Mouse (Mus musculus) cerebellum, adult 11-12 months (tissue): ENCODE results near the gene Itpr3.

ENCODE experiments used
- DNase-seq: peaks from one replicate; pipeline ENCODE4 v3.0.0; 2022

The Itpr3 gene

DNA sequence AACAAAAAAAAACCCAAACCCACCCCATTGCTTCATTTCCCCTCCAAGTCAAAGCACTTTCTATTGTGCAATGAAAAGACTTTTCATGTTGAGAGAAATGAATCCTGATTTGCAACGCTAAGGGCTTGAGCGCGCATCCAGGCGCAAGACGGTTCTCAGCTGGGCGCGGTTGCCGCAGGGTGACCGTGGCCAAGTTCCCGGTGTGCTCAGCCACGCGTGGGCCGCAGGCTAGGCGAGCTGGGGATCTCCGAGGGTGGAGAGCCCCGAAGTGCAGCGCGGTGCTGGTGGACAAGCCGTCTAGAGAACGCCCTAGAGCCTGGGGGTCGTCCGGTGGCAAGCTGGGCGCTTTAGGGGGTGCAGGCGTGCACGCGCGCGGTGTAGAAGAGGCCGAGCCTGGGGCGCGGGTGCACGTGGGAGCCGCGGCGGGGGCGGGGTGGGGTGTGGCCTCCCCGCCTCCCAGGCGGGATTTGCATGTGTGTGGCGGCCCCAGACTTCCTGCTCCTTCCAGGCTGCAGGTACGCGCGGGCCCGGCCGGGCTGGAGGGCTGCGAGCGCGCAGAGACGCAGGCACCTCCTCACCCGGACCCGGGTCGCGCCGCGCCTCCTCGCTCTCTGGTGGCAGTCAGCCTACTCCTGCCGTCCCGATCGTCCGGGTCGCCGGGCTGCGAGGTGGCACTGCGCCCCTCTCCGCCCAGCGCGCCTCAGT is at the start of gene Itpr3:
Gene Itpr3 (plus strand): TSS at position 493 of the 705 bp plus-strand sequence.
- peak; percentile 77 for DNase-seq

DNA sequence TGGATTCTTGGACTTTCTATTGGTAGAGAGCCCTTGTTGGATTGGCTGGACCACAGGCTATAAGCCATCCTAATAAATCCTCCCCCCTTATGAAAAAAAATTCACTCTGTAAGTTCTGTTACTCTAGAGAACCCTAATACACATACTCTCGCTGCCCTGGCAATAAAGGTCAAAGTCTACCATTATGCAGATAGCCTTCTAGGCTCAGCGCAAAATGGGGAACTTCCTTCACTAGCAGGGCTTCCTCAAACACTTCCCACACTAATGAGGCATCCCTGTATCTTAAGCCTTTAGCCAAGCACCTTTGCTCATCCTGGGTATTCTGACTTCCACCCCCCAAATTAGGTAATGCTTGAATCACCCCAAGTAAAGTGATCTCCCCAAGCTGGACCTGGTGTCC is 48.8 kb upstream of the Itpr3 start:
- no peak for DNase-seq

- no peak for DNase-seq
Measured at GRCm38 (mm10) chr17:27011167-27011566, 45.9 kb upstream of the Itpr3 start.

DNA sequence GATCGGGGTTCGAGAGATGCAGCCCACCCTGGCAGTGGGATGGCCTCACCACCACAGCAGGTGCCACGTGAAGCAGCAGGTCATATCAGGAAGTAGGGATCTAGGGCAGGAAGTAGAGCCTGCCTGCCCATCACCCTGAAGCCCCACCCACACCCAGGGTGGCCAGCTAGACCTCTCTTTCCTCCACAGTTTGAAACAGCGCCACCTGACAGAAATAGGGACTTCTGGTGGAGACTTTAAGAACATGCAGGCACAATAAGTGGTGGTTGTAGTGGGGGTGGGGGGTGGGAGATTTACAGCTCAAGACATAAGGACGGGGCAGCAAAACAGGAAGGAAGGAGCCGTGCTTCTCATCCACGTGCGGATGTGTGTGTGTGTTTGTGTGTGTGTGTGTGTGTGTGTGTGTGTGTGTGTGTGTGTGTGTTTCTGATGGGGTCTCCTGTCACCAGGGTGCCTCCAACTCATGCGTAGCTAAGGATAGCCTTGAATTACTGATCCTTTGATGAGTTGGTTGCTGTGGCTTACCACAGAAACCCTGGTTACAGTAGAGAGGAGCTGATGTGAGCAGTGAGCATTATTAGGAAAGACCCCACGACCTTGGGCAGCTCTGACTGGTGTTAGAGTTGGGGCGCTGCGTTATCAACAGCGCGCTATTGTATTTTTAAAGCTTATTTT is 45.0 kb upstream of the Itpr3 start:
- no peak for DNase-seq

DNA sequence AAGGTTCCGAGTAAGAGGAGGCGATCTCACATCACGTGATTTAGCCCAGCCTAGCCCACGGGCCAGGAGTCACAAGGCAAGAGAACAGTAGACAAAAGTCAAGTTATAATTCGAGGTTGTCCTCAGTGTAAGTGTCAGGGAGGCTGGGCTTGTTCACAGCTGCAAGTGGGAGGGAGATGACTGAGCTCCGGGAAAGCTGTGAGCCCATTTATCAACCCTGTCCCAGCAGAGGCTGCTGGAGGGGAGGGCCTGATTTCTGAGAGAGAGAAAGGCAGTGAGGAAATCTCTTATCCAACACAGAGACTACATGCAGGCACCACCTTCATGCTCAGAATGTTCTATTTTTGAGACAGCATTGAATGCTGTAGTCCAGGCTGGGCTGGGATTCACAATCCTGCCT is 44.2 kb upstream of the Itpr3 start:
- DNase-seq = no peak

GRCm38 (mm10) chr17:27017564-27018499 is 39.3 kb upstream of the Itpr3 start:
- DNase-seq = peak; percentile 87

DNA sequence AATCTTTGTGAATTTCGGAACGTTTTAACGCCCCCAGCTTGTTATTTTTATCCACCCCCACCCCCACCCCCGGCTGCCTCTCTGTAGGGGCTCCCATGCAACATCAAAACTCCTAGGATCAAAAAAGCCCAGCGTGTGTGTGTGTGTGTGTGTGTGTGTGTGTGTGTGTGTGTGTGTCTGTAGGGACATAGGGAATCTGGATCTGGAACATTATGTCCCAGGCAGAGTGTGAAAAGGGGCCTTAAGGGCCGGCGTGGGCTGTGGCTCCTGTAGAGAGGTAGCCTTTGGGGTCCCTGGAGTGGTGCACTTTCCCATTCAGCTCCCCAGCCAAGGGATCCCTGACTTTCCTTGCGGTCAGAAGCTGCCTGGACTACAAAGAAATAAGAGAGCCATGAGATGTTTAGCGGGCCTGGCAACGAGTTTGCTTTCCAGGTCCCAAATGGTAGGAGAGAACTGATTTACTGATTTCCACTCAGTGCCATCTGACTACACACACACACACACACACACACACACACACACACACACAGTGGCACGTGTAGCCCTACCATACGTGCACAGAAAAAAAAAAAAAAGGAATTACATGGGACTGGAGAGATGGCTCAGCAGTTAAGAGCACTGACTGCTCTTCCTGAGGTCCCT is 38.4 kb upstream of the Itpr3 start:
- DNase-seq = no peak

- DNase-seq = peak; percentile 87
Measured at GRCm38 (mm10) chr17:27021076-27021475, 36.0 kb upstream of the Itpr3 start.

DNA sequence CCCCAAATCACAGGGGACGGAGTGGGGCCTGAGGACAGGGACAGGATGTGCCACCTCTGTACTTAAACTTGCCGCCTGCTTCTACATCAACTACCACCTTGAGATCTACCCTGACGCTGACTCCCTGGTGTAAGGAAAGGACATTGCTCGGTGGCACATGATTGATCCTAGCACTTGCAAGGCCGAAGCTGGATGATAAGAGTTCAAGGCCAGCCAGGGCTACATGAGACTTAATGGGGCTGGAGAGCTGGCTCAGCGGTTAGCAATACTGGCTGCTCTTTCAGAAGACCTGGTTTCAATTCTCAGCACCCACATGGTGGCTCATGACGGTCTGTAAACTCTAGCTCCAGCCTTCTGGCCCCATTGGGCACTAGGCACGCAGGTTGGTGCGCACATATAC is 35.4 kb upstream of the Itpr3 start:
- DNase-seq = no peak

DNA sequence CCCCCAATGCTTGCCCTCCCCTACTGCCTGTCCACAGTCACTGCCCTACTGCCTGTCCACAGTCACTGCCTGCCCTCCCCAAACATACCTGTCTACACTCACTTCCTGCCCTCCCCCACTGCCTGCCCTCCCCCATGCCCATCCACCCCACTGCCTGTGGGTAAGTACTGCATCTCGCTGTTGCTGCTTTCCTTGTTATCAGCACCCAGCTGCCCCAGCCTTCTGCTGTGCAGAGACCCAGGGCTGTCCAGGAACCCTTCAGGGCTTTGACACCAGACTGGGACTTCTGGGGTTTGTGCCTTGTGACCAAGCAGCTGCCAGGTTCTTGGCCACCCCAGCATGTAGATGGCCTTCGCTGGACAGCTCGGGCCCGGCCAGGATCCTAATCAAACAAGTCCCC is 33.8 kb upstream of the Itpr3 start:
- DNase-seq = no peak

DNA sequence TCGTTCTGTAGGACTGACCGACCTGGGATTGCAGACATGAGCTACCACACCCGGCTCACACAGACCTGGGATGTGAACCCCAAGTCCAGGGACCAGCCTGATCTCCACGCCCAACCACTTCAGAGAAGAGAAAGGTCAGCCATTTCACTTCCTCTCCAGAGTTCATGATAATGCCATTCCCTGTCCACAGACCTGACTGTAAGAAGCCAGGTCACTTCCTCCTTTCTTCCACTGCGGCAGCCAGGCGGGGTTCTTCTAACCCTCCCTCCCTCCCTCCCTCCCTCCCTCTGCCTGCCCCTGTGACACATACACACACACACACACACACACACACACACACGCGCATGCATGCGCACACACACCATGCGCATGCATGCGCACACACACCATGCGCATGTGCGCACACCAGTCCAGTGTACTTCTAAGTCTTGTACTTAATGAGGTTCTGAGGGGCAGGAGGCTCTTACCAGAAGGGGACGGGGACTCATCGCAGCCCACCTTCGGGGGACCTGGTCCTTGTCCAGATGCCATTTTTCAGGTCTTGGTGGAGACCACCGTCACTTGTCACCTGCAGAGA is 31.7 kb upstream of the Itpr3 start:
- no peak for DNase-seq

DNA sequence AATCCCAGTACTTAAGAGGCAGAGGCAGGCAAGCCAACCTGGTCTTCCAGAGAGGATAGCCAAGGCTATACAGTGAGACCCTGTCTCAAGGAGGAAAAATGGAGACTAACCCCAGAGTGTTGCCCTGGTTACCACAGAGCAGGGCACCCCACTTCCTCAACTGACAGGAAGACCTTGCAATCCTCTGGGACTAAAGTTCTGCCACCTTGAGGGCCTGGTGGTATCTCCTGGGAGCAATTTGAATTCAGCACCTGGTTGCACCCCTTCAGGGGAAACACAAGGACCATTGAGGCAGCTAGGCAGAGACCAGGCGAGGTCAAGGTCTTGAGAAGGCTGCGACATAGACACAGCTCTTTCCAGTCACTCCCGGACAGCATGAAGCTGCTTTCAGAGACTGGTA is 31.2 kb upstream of the Itpr3 start:
- DNase-seq = no peak

- DNase-seq = peak; percentile 54
Measured at GRCm38 (mm10) chr17:27027460-27028283, 29.4 kb upstream of the Itpr3 start.

DNA sequence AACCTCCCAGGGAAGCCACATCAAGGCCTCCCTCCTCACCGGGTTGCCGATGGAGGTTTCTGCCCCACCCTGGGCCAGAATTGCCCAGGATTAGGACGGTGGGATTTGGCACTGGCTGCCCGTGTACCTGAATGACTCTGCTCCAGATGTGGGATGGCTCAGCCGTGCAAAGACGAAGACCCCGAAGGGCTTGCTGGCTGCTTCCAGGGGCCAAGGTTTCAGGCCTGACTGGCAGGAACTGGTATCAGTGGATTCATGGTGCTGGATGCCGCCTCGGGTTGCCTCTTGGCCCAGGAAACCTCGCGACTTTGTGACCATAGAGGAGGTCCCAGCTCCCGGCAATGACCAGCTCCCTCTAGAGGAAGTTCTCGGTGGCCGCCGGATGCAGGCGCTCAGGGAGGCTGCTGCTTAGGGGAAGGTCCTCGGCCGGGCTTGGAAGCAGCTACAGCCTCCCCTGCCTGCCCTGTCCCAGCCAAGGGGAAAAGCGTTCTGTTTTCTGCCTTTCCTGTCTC is 28.8 kb upstream of the Itpr3 start:
- DNase-seq = peak; percentile 90

- DNase-seq = no peak
Measured at GRCm38 (mm10) chr17:27028909-27029308, 28.2 kb upstream of the Itpr3 start, which contains the start of gene Bak1. TSS of gene Bak1 (minus strand) at chr17:27029009.

DNA sequence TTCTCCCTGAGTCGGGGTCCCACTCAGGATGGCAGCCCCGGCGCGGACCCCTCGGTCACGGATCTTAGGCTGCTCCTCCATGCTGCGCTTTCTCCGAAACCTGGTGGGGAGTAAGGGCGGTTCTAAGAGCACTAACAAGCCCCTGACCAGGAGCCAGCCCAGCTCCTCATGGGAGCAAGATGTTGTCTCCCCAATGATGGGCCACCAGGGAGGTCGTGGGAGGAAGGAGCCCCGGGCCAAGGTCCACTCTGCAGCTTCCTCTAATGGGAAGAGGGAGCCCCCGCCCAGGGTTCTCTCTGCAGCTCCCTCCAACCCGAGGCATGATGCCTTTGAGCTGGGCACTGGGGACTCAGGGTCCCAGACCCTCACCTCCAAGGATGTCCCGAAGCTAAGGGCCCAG is 27.7 kb upstream of the Itpr3 start:
- peak; percentile 56 for DNase-seq

DNA sequence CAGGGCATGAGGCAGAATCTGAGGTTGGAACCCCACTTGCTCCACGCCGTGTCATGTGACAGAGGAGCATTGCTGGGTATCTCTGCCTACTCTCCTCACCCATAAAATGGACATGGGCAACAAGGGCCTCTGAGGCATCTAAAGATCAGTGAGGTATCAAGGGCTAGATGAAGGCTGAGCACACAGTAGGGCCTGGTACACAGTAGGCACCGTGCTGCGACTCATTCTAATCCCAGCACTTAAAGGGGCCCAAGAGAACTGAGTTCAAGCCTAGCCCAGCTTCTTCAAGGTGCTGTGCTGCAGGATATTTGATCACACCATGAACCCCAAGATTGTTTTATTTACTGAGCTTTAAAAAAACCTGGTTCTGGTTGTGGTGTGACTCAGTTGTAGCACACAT is 26.2 kb upstream of the Itpr3 start:
- DNase-seq = no peak

GRCm38 (mm10) chr17:27032328-27032727 is 24.8 kb upstream of the Itpr3 start:
- no peak for DNase-seq

- DNase-seq = peak; percentile 66
Measured at GRCm38 (mm10) chr17:27032869-27033268, 24.2 kb upstream of the Itpr3 start.

- no peak for DNase-seq
Measured at GRCm38 (mm10) chr17:27036465-27036864, 20.6 kb upstream of the Itpr3 start.

- DNase-seq = no peak
Measured at GRCm38 (mm10) chr17:27038335-27039050, 18.6 kb upstream of the Itpr3 start.
